Mouse (Mus musculus) v-Abl transformed pro-B cells (cell line): ENCODE measurements around the gene Spink8.

Experiments used
- in situ Hi-C, 2 experiments: fragments of 400-800 bp; cut with MboI; formaldehyde crosslinking; loops; one replicate each; pipeline ENCODE4 v1.15.1; 2025; ENCODE audit not compliant: unreplicated experiment in 2 of 2

The Spink8 gene

GRCm38 (mm10) chr9:109863085-109863484 is 51.0 kb downstream of the Spink8 start:
- in situ Hi-C loops: loop anchor here (5.0 to 10.0 kb wide), 5 partner anchors 176 to 861 kb away; no protein-coding TSS in a partner anchor

GRCm38 (mm10) chr9:109866218-109866617 is 54.1 kb downstream of the Spink8 start:
- in situ Hi-C loops: loop anchor here (10.0 kb wide), 2 partner anchors 181 to 741 kb away; no protein-coding TSS in a partner anchor

GRCm38 (mm10) chr9:109870983-109871572 is 59.0 kb downstream of the Spink8 start:
- in situ Hi-C loops: no loop called here

GRCm38 (mm10) chr9:109874797-109875691 is 63.0 kb downstream of the Spink8 start, which contains the start of gene Cdc25a:
Gene Cdc25a, plus strand, starts transcription at chr9:109875579.
- in situ Hi-C loops: no loop called here

- in situ Hi-C loops: no loop called here
Measured at GRCm38 (mm10) chr9:109875695-109876601, 63.9 kb downstream of the Spink8 start.
